Mouse (Mus musculus) liver, adult (tissue): ENCODE measurements around the gene Lman2.

Source experiments
- GATA4 ChIP-seq: IDR thresholded peaks from 2 replicates; pipeline ENCODE4 v1.6.1; 2014; ENCODE audit warnings: mild to moderate bottlenecking, low read length; ENCODE audit not compliant: insufficient replicate concordance

Gene Lman2

DNA sequence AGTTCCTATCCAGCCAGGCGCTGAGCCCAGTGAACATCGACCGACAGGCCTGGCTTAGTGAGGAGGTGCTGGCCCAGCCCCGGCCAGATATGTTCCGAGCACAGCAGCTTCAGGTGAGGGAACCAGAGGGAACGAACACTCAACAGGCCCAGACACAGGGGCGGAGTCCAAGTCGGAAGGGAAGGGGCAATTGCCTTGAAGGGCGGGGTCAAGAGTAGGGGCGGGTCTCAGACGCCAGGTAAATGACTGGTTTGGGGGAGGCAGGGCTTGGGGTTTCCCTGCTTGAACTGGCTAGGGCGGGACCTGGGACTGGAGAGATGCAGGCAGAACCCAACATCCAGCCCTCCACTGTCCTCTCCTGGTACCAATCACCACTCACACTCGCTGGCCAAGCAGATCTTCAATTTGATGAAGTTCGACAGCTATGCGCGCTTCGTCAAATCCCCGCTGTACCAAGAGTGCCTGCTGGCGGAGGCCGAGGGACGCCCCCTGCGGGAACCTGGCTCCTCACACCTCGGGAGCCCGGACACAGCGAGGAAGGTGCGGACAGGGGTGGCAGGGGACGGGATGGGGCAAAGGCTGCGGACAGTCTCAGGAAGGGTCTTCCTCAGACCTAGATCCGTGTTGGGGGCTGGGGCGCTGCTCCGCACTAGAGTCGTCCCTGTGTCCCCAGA is 16.5 kb upstream of the Lman2 start:
- TF ChIP-seq GATA4: no peak

DNA sequence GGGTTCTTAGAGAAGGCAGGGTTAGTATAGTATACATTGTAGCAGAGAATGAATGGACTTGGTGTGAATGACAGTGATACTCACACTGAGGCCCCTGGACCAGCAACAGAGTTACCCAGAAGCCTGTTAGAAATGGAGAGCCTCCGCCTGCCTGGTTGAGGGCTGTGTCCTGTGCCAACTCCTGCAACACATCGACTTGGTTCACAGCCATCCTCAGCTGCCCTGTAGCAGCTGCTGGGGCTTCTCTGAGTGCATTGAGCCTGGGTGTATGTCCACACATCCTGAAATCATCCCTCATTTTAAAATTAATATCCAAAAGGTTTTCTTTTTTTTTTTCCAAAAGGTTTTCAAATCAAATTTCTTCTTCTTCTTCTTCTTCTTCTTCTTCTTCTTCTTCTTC is 13.3 kb upstream of the Lman2 start:
- TF ChIP-seq GATA4: no peak

DNA sequence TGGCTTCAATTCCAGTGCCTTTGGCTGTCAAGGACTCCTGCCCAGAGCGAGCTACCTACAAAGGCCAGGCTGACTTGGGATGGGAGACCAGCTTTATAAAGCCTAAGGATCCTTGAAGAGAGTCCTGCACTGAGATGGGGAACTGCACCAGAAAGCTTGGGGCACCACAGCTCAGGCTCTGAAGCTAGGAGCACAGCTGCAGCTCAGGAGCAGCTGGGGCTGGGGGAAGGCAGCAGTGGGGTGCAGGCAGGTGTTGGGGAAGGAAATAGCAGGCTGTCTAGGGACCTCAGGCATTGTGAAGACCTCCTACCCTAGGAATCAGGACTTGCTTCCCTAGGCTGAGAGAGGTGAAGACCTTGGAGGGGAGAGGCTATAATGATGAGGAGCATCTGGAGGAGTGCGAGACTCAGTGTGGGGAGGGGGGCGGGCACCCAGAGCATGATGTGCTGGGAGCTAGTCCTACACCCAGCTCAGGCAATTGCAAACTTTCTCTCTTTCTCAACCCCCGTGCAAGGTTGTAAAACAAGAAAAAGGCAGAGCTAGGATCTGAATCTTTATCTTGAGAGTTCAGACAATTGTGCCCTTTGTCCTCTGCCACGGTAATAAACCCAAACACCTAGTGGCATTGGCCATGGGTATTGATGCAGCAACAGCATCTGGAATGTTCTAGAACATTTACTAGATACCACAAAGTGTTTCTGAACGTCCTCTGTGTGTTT is 11.8 kb upstream of the Lman2 start:
- no peak for TF ChIP-seq GATA4

DNA sequence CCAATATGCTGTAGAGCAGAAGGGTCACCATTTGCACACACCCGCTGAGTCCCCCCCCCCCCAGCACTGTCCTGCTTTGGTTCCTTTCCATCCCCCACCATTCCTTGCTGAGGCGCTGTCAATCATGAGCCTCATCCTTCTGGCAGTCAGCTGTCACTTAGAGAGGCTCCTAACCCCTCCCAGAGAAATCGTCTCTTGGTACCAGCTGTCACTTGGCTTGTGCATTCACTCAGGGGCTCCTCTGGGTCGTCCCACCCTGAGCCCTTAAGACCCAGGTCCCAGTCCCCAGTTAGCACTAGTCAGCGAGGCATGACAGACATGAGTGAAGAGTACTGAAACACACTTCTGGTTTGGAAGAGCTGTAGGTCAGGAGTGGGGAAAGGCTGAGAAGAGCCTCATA is 9.2 kb upstream of the Lman2 start:
- TF ChIP-seq GATA4: no peak

DNA sequence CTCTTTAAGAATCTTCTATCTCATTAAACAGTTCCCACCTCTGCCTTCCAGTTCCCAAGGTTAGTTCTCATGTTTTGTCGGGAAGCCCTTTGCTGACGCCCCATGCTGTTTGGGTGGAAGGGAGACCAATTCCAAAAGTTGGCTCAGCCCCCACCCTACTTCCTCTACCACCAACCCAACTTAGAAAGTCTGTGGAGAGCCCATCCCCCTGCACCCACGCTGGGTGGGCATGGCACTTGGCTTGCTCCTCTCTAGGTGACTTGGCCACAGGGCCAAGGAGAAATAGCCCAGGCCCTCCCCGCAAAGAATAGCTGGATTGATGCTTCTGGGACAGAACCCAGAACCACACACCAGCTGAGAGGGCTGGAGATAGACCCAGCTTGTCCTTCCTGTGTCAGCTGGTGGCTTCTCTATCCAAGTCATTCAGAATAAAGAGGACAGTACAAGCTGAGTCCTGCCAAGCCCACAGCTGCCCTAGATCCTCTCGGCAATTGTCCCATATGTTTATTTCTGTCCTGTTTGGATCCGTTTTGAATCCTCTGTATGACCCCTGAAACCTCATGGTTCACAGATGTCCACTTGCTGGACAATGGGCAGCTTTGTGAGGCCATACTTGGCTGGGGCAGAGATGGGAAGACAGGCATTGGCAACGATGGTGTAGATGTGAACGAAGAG is 8.6 kb upstream of the Lman2 start:
- no peak for TF ChIP-seq GATA4

DNA sequence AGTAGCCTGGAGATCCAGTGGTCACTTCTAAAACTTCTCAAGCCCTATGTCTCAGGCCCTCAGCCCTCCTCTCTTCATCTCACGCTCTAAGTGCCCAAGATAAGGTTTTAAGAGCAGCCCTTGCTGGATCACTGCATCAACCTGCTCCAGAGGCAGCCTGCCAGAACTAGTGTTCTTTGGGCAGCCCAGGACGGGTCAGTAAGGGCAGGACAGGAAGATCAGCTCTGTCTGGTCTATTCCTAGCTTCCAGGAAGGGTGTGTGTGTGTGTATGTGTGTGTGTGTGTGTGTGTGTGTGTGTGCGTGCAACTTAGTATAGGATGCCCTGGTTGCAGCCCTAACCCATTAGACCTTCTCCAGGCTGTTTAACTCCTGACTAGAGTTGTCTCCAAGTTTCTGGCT is 7.7 kb upstream of the Lman2 start:
- no peak for TF ChIP-seq GATA4

DNA sequence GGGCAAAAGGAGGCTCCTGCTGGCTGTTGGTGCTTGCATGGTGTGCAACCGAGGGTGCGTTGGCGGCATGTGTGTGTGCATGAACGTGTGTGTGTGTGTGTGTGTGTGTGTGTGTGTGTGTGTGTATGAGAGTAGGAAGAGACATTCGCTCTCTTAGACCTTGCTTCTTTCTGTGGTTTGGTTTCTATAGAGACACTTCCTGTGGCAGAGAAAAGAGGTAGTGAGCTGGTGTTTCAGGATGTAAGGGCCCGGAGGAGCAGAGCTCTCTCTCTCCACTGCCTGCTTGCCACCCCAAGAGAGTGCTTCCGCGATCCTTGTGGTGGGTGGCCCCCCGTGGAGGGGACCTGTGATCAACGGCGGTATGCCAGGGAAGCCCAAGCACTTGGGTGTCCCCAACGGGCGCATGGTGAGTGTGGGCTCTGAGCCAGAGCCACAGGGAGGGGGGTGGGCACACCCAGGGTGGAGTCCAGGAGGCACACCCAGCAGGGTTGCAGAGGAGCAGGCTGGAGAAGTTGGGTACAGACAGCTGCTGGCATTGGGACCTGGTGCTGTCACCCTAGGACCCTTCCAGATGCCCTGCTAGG is 7.0 kb upstream of the Lman2 start, which contains the start of gene Rgs14:
Rgs14 (plus strand) TSS at position 202 of the 584 bp plus-strand sequence.
- TF ChIP-seq GATA4: no peak

DNA sequence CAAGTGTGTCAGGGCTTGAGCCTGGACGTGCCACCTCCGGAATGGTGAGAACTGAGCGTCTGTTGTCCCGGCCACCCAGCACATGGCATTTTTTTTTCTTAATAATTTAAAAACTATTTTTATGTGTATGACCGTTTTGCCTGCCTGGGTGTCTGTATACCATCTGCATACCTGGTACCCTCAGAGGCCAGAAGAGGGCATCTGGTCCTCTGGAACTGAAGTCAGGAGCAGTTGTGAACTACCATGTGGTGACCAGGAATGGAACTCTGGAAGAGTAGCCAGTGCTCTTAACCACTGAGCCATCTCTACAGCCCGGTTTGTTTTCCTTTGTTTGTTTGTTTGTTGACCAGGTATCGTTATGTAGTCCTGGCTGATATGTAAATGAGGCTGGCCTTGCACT is 5.8 kb upstream of the Lman2 start:
- no peak for TF ChIP-seq GATA4

DNA sequence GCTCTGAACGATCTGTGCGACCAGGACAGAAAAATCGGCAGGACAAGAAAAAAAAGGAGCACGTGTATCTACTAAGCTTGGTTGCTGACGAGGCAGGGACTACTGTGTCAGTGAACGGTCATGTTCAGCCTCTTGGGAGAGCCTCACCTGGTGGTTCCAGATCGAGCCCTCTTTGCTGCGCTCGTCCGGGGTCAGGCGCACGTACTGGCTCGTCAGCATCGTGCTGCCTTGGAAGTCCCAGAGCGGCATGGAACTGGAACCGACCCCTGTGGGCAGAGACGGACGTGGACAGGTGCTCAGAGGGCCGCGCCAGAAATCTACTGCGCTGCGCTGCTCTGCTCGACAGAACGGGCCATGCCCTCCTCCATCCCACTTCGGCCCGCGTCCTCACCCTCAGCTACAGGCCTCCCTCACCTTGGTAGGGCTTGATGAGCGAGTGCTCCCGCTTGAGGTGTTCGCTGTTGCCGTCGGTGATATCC is 570 bp downstream of the Lman2 start:
- TF ChIP-seq GATA4: no peak

DNA sequence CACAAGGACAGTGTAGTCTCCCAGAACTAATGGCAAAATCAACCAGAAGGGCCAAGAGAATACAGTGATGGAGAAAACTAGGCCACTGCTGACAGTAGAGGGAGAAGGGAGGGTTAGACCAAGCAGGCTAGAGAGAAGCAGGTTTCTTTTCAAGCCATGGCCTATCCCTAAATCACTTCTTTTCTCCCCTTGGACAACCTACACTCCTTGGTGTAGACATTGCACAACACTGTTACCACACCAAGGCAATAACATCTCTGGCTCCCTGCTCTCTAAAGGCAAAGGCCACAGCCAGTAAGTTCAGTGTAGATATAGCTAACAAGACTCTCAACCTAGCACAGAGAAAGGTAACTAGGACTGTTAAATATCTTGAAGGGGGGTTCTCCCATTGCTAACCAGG is 1.4 kb downstream of the Lman2 start:
- no peak for TF ChIP-seq GATA4

DNA sequence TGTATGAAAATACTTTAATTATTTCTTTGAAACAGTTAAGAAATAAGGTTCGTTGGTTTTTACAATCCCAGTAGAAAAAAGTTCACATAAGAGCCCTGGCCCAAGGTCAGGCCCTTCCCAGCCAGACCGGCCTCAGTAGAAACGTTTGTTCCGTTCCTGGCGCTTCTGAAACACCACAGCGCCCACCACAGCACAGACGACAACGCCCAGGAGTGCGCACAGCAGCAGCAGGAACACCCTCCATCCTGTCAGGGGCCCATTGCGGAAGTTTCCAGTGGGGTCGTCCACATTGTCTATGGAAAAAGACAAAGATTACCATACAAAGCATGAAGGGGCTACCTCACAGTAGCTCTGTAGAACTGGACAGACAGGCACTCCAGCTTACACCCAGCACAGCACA is 15.8 kb downstream of the Lman2 start:
- no peak for TF ChIP-seq GATA4

DNA sequence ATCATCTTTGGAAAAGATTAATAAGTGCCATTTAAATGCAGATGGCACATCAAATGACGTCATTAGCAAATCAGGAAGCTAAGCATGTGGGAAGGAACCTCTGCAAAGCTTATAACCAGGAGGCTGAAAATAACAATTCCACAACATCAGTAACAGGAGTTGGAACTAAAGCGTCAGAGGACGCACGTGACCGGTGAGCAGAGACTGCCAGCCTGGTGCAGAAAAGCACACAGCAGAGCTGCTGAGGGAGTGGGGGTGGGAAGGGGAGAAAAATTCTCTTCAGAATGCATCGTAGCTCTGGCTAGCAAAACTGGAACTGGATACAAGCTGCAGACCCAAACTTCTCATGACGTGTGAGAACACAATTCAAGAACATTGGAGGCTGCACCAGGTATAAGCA is 18.3 kb downstream of the Lman2 start:
- TF ChIP-seq GATA4: no peak

DNA sequence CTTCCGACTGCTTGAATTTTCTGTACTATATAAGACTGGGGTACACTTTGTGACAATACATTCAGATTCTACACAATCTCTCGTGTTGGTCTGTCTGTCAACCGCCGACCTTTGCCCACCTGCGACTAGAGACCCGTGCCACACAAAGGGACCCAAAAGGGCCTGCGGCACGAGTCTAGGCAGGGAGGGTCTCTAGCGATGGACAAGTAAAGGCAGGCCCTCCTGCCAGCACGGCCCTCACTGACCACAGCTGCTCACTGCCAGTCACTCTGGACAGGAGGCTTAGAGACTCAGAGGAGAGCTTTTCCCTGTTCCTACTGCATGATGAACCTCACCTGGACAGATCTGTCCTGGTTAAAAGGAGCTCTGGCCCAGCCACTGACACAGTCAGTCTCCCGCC is 20.1 kb downstream of the Lman2 start:
- no peak for TF ChIP-seq GATA4

DNA sequence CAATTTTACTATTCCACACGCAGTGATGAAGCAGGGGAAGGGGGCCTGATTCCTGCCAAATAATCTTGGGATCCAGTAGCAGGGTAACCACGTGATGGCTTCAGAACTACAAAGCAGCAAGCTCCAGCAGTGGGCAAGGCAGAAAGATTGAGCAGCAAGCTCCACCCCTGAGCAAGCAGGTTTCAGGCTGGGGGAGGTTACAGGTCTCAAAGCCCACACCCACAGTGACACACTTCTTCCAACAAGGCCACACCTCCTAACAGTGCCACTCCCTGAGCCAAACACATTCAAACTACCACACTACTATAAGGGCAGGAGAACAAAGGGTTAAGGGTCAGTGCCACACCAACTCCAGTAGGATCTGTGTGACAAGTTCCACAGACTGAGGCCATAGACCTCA is 23.3 kb downstream of the Lman2 start:
- no peak for TF ChIP-seq GATA4

DNA sequence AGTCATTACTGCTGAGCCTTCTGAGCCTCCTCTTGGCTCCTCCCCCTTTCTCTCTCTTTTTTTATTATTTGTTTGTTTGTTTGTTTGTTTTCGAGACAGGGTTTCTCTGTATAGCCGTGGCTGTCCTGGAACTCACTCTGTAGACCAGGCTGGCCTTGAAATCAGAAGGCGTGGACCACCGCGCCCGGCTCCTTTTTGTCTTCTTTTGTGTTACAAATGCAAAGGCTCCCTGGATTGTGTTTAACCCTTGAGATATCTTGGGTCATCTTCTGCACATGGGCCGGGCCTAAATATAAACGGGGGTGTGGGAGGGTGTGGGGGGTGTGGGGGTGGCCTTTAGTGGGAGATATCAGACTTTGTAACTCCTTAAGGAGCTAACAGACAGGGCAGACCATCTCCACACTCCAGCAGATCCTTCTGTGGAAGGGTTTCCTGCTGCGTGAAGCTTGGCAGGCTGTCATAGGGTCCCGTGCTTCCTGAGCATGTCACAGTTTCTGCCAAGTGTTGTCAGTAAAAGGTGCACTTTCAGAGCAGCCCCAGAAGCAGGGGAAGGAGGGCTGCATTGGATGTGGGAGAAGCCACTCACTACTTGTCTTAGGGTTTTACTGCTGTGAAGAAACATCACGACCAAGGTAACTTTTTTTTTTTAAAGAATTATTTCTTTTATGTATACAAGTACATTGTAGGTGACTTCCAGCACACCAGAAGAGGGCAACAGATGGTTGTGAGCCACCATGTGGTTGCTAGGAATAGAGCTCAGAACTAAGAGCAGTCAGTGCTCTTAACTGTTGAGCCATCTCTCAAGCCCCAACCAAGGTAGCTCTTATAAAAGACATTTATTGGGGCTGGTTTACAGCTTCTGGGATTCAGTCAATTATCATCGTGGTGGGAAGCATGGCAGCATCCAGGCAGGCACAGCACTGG is 24.2 kb downstream of the Lman2 start:
- no peak for TF ChIP-seq GATA4
